Comparison of ENCODE assay signal across 8 mouse cellular contexts in genomic region chr2:73893473-73894270, GRCm38 (mm10). TPM values are rescaled to one million over a fixed set of nuclear protein-coding genes. Genes with fewer than 3 reads are reported as not detected.
A peak's percentile ranks its signal among the peaks of the same experiment; 100 is the strongest.
DNase-seq lines count a peak whose midpoint lies in the region; ATAC-seq and TF ChIP-seq lines count a peak whose summit lies in the region.

No protein-coding gene starts in this region.

- peaks cover 2 to 5% of the 10 kb centered on the region in 2 experiments for H3K4me1 ChIP-seq in heart, embryonic 14.5 days (ENCODE audit: control insufficient read depth in 2 of 2, insufficient read depth in 2 of 2, low read length in 2 of 2)
- H3K4me1 ChIP-seq in ES-E14 (ENCODE audit: control insufficient read depth in 2 of 2, insufficient read depth in 2 of 2, low read length in 2 of 2, poor library complexity in 1 of 2) = peaks cover 2% of the 10 kb centered on the region in 2 experiments; a peak in 2 of 4 replicates
- H3K4me1 ChIP-seq in embryonic facial prominence, embryonic 13.5 days = peaks cover 8% of the 10 kb centered on the region; the same call in 1 of the 2 replicates
- peaks cover 6% of the 10 kb centered on the region; the same call in 1 of the 2 replicates for H3K4me1 ChIP-seq in limb, embryonic 12.5 days (replicated peaks)

- WGBS in heart, embryonic 14.5 days = 61% methylated on average over 22 of the region's 22 CpGs
- 64% methylated on average over 22 of the region's 22 CpGs for WGBS in embryonic facial prominence, embryonic 13.5 days
- 67% methylated on average over 22 of the region's 22 CpGs for WGBS in limb, embryonic 12.5 days

- peak overlapping the region in 1 of 2 experiments; percentile 56; a peak in 1 of 4 replicates for H3K27ac ChIP-seq in heart, embryonic 14.5 days (replicated peaks in 1 of 2; ENCODE audit: control insufficient read depth in 1 of 2, insufficient read depth in 1 of 2, low read depth in 2 of 2, low read length in 2 of 2)
- H3K27ac ChIP-seq in ES-E14 (ENCODE audit: insufficient read depth, low read depth, low read length, poor library complexity, severe bottlenecking) = no peak overlapping the region
- H3K27ac ChIP-seq in embryonic facial prominence, embryonic 13.5 days = no peak overlapping the region
- H3K27ac ChIP-seq in limb, embryonic 12.5 days = peak overlapping the region; percentile 80; the same call in 1 of the 2 replicates

- ATAC-seq in heart, embryonic 14.5 days (ENCODE audit: insufficient number of reproducible peaks, insufficient read depth, low FRiP score, low read depth) = no peak
- no peak for ATAC-seq in embryonic facial prominence, embryonic 13.5 days (ENCODE audit: insufficient number of reproducible peaks, insufficient read depth, low FRiP score, low TSS enrichment, low read depth)
- no peak for ATAC-seq in limb, embryonic 12.5 days (ENCODE audit: insufficient number of reproducible peaks, insufficient read depth, low FRiP score, low TSS enrichment, low read depth)

- intact Hi-C loops in heart, postnatal 36 days (cut with DNase I) = no loop called here

- H3K9ac ChIP-seq in heart, embryonic 14.5 days (ENCODE audit: low read length) = peak overlapping the region; percentile 70; the same call in 1 of the 2 replicates
- H3K9ac ChIP-seq in ES-E14 (ENCODE audit: insufficient read depth, low read depth, low read length, poor library complexity, severe bottlenecking) = peak overlapping the region; percentile 64; the same call in 1 of the 2 replicates
- peak overlapping the region; percentile 76; the same call in 1 of the 2 replicates for H3K9ac ChIP-seq in embryonic facial prominence, embryonic 13.5 days
- H3K9ac ChIP-seq in limb, embryonic 12.5 days (replicated peaks) = peak overlapping the region; percentile 67; the same call in 1 of the 2 replicates

- H3K9me3 ChIP-seq in heart, embryonic 14.5 days (ENCODE audit: control insufficient read depth, low read length) = no peaks in the 10 kb centered on the region
- no peaks in the 10 kb centered on the region for H3K9me3 ChIP-seq in ES-E14 (ENCODE audit: control insufficient read depth, insufficient read depth, low read depth, low read length)
- no peaks in the 10 kb centered on the region for H3K9me3 ChIP-seq in embryonic facial prominence, embryonic 13.5 days
- no peaks in the 10 kb centered on the region for H3K9me3 ChIP-seq in limb, embryonic 12.5 days

- DNase-seq in heart, postnatal 36 days = no peak
- no peak for DNase-seq in ES-E14 (ENCODE audit: low read depth, low spot score)
- peak; percentile 32 for DNase-seq in right cerebral cortex, postnatal 25 days
- DNase-seq in kidney, postnatal 36 days = no peak
- DNase-seq in layer of hippocampus, postnatal 14 days (ENCODE audit: low spot score in 2 of 2) = no peak

- H3K27me3 ChIP-seq in heart, embryonic 14.5 days (ENCODE audit: control insufficient read depth, insufficient read depth, low read length) = no peaks in the 10 kb centered on the region
- H3K27me3 ChIP-seq in embryonic facial prominence, embryonic 13.5 days = no peaks in the 10 kb centered on the region
- no peaks in the 10 kb centered on the region for H3K27me3 ChIP-seq in limb, embryonic 12.5 days

- no peaks in the 10 kb centered on the region for H3K36me3 ChIP-seq in heart, embryonic 14.5 days (ENCODE audit: control insufficient read depth, insufficient read depth, low read length)
- no peaks in the 10 kb centered on the region for H3K36me3 ChIP-seq in ES-E14 (ENCODE audit: control insufficient read depth, insufficient read depth, low read length, poor library complexity, severe bottlenecking)
- no peaks in the 10 kb centered on the region for H3K36me3 ChIP-seq in embryonic facial prominence, embryonic 13.5 days
- H3K36me3 ChIP-seq in limb, embryonic 12.5 days = peaks cover 8% of the 10 kb centered on the region

- H3K4me3 ChIP-seq in heart, embryonic 14.5 days (ENCODE audit: control insufficient read depth in 1 of 2, insufficient read depth in 1 of 2, low read depth in 1 of 2, low read length in 2 of 2) = peak overlapping the region; percentile 89 to 94; a peak in 3 of 4 replicates
- H3K4me3 ChIP-seq in ES-E14 (ENCODE audit: insufficient read depth in 1 of 2, low read depth in 1 of 2, low read length in 2 of 2, poor library complexity in 1 of 2, severe bottlenecking in 1 of 2) = peak overlapping the region; percentile 84 to 95
- H3K4me3 ChIP-seq in embryonic facial prominence, embryonic 13.5 days = peak overlapping the region; percentile 96
- H3K4me3 ChIP-seq in limb, embryonic 12.5 days (replicated peaks) = peak overlapping the region; percentile 90

- in situ Hi-C loops in ES-E14 (cut with MboI; ENCODE audit: low sequenced_read_pairs in 2 of 2, unreplicated experiment in 2 of 2) = no loop called here

- peak overlapping the region; percentile 65 for H3K4me2 ChIP-seq in heart, embryonic 14.5 days (ENCODE audit: low read length)
- H3K4me2 ChIP-seq in embryonic facial prominence, embryonic 13.5 days = peak overlapping the region; percentile 65
- peak overlapping the region; percentile 59 for H3K4me2 ChIP-seq in limb, embryonic 12.5 days

TF ChIP-seq in ES-E14, 5 proteins besides CTCF, POLR2A, EP300 and RAD21:
- TF ChIP-seq CHD2 (IDR thresholded peaks at IDR 0.05; ENCODE audit: low read depth, low read length) (no peak), ZNF384 (IDR thresholded peaks at IDR 0.05; ENCODE audit: low read depth, low read length) (no peak), ZC3H11A (IDR thresholded peaks at IDR 0.05; ENCODE audit: borderline replicate concordance, low read depth, low read length) (no peak), HCFC1 (IDR thresholded peaks at IDR 0.05; ENCODE audit: borderline replicate concordance, insufficient read depth, low read length) (no peak), MAFK (IDR thresholded peaks at IDR 0.05; ENCODE audit: insufficient read depth, low read depth, low read length) (no peak)

RNA-seq across cellular contexts. Expression of gene Atf2, which starts 1.2 kb away (rescaled TPM):
- 42.4 and 42.6 TPM in 2 replicates for polyA plus RNA-seq in heart, embryonic 14.5 days (2014; fragmentation: Nextera tagmentation; extraction: Ambion mirVana)
- 10 to 100 TPM; 39.8 to 42.6 TPM for total RNA-seq in heart, postnatal 36 days (2021)
- 53.9 and 55.7 TPM in 2 replicates for total RNA-seq in ES-E14 (2012; rRNA removed)
- polyA plus RNA-seq in embryonic facial prominence, embryonic 13.5 days (2015; fragmentation: Nextera tagmentation; extraction: Ambion mirVana) = 74.7 and 81.9 TPM in 2 replicates
- polyA plus RNA-seq in limb, embryonic 12.5 days (2016; fragmentation: Nextera tagmentation; extraction: Ambion mirVana) = 90.8 and 92.3 TPM in 2 replicates
- 100 to 1,000 TPM; 130 to 135 TPM for total RNA-seq in layer of hippocampus, postnatal 14 days (2021)

RNA-seq across cellular contexts. Expression of gene Atp5g3, which starts 17.5 kb away (rescaled TPM):
- 3,003 and 3,111 TPM in 2 replicates for polyA plus RNA-seq in heart, embryonic 14.5 days (2014; fragmentation: Nextera tagmentation; extraction: Ambion mirVana)
- 1,000 to 10,000 TPM; 3,576 to 3,740 TPM for total RNA-seq in heart, postnatal 36 days (2021)
- 296 and 439 TPM in 2 replicates for total RNA-seq in ES-E14 (2012; rRNA removed)
- 1,080 and 1,089 TPM in 2 replicates for polyA plus RNA-seq in embryonic facial prominence, embryonic 13.5 days (2015; fragmentation: Nextera tagmentation; extraction: Ambion mirVana)
- 968 and 980 TPM in 2 replicates for polyA plus RNA-seq in limb, embryonic 12.5 days (2016; fragmentation: Nextera tagmentation; extraction: Ambion mirVana)
- 100 to 1,000 TPM; 642 to 653 TPM for total RNA-seq in layer of hippocampus, postnatal 14 days (2021)
